Mouse (Mus musculus): ENCODE results near the gene Cep41. TPM values are rescaled to one million over a fixed set of nuclear protein-coding genes. Genes with fewer than 3 reads are reported as not detected.

The Cep41 gene
- total and polyA plus RNA-seq, 2 experiments from 2014 or later: 8.1 to 9.5 TPM

DNA sequence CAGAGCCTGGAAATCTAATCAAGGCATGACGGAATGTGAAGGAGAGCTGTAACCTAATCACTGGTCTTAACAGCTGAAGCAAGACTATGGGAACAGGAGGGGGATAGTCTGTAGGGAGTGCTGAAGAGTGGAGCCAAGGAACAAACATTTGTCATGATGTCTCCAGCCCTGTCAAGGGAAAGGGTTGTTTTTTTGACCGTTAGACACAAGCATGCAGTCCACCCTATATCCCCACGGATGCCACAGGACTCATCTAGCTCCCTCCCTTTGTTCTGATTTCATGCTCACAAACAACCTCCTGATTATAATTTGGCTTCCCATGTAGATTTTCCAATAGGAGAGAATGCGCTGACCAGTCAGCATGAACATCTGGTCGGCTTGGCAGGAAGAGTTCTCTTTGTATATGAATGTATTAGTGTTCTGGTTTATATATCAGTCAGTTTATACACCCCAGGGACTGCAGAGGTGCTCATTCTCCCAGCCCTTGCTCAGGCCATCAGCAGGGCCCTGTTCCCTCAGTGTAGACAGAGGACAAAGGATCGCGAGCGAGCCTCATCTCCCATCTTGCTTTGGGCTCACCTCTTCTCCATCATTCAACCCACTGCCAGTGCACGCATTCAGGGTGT is 10.5 kb upstream of the Cep41 start:
- no peak for DNase-seq (ENCODE audit: low spot score)
- ATAC-seq (ENCODE audit: low FRiP score): no peak
- Histone ChIP-seq H3K9ac (replicated peaks; ENCODE audit: low read length, poor library complexity, severe bottlenecking) (no peak overlapping the region), H3K4me1 (ENCODE audit: insufficient read depth, low read length) (no peaks in the 10 kb centered on the region), H3K36me3 (ENCODE audit: insufficient read depth, low read length) (no peaks in the 10 kb centered on the region), H3K4me3 (ENCODE audit: low read depth, low read length) (no peak overlapping the region), H3K27me3 (ENCODE audit: insufficient read depth, low read length) (no peaks in the 10 kb centered on the region), H3K27ac (ENCODE audit: low read depth, low read length) (no peak overlapping the region), H3K9me3 (ENCODE audit: low read length) (no peaks in the 10 kb centered on the region), H3K4me2 (ENCODE audit: low read depth, low read length, poor library complexity, severe bottlenecking) (no peak overlapping the region)
- TF ChIP-seq CTCF (IDR thresholded peaks at IDR 0.05): no peak
- 88% methylated on average over 9 of the region's 9 CpGs for WGBS

GRCm38 (mm10) chr6:30703476-30703875 is 9.9 kb upstream of the Cep41 start:
- H3K27me3 ChIP-seq (ENCODE audit: insufficient read depth, low read length): no peaks in the 10 kb centered on the region
- no peak for DNase-seq (ENCODE audit: low spot score)
- H3K9ac ChIP-seq (replicated peaks; ENCODE audit: low read length, poor library complexity, severe bottlenecking): no peak overlapping the region
- ATAC-seq (ENCODE audit: low FRiP score): no peak
- H3K36me3 ChIP-seq (ENCODE audit: insufficient read depth, low read length): no peaks in the 10 kb centered on the region
- no peak for TF ChIP-seq CTCF (IDR thresholded peaks at IDR 0.05)
- H3K27ac ChIP-seq (ENCODE audit: low read depth, low read length): no peak overlapping the region
- H3K9me3 ChIP-seq (ENCODE audit: low read length): no peaks in the 10 kb centered on the region
- H3K4me1 ChIP-seq (ENCODE audit: insufficient read depth, low read length): no peaks in the 10 kb centered on the region
- H3K4me3 ChIP-seq (ENCODE audit: low read depth, low read length): no peak overlapping the region
- H3K4me2 ChIP-seq (ENCODE audit: low read depth, low read length, poor library complexity, severe bottlenecking): no peak overlapping the region
- WGBS: 82% methylated on average over 6 of the region's 6 CpGs

DNA sequence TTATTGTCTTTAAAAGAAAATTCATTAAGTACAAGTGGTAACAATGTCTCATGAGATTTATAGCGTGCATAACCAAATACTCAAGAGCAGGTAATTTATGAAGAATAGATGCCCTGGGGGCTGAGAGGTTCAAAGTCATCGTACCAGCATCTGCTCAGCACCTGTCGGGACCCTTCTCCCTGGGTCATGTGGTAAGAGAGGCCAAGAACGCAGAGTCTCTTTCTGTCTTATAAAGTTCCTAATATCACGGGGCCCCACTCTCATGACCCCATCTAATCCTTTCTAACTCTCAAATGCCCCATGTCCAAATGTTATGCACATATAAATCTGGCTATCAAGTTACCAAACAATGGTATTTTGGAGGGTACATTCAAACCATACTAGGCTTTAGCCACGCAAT is 9.3 kb upstream of the Cep41 start:
- Histone ChIP-seq H3K4me1 (ENCODE audit: insufficient read depth, low read length) (no peaks in the 10 kb centered on the region), H3K9ac (replicated peaks; ENCODE audit: low read length, poor library complexity, severe bottlenecking) (no peak overlapping the region), H3K27ac (ENCODE audit: low read depth, low read length) (no peak overlapping the region), H3K4me2 (ENCODE audit: low read depth, low read length, poor library complexity, severe bottlenecking) (no peak overlapping the region), H3K4me3 (ENCODE audit: low read depth, low read length) (no peak overlapping the region), H3K27me3 (ENCODE audit: insufficient read depth, low read length) (no peaks in the 10 kb centered on the region), H3K36me3 (ENCODE audit: insufficient read depth, low read length) (no peaks in the 10 kb centered on the region), H3K9me3 (ENCODE audit: low read length) (no peaks in the 10 kb centered on the region)
- DNase-seq (ENCODE audit: low spot score) (no peak), ATAC-seq (ENCODE audit: low FRiP score) (no peak)
- WGBS: 76% methylated on average over 6 of the region's 6 CpGs
- TF ChIP-seq CTCF (IDR thresholded peaks at IDR 0.05): no peak

GRCm38 (mm10) chr6:30700182-30700581 is 6.6 kb upstream of the Cep41 start:
- no peak for TF ChIP-seq CTCF (IDR thresholded peaks at IDR 0.05)
- no peak for DNase-seq (ENCODE audit: low spot score)

DNA sequence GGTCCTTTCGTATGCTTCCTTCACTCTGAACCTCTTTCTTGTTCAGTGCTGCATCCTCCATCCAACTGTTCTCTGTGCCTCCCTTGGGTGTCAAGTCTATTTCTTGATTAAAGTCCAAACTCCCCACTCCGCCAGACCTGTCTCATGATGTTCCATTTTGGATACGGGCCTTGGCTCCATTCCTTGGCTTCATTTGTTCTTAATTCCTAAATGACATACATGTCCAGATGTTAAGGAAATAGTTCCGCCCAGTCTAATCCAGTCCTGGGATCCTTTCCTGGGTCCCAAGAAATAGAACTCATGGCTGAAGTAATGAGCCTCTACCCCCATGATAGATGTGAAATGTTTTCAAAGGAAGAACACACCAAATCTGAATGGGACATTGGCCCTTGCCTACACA is 4.5 kb upstream of the Cep41 start:
- no peak for ATAC-seq (ENCODE audit: low FRiP score)
- Histone ChIP-seq H3K9me3 (ENCODE audit: low read length) (no peaks in the 10 kb centered on the region), H3K4me2 (ENCODE audit: low read depth, low read length, poor library complexity, severe bottlenecking) (no peak overlapping the region), H3K36me3 (ENCODE audit: insufficient read depth, low read length) (no peaks in the 10 kb centered on the region), H3K27me3 (ENCODE audit: insufficient read depth, low read length) (no peaks in the 10 kb centered on the region), H3K9ac (replicated peaks; ENCODE audit: low read length, poor library complexity, severe bottlenecking) (no peak overlapping the region), H3K4me1 (ENCODE audit: insufficient read depth, low read length) (no peaks in the 10 kb centered on the region), H3K4me3 (ENCODE audit: low read depth, low read length) (no peak overlapping the region), H3K27ac (ENCODE audit: low read depth, low read length) (no peak overlapping the region)
- WGBS: 91% methylated on average over 4 of the region's 4 CpGs
- no peak for DNase-seq (ENCODE audit: low spot score)
- TF ChIP-seq CTCF (IDR thresholded peaks at IDR 0.05): no peak

More at GRCm38 (mm10) chr6:30700182-30700581, 6.6 kb upstream of the Cep41 start:
- no peaks in the 10 kb centered on the region for H3K9me3 ChIP-seq (ENCODE audit: low read length)
- 92% methylated on average over 6 of the region's 6 CpGs for WGBS
- no peaks in the 10 kb centered on the region for H3K27me3 ChIP-seq (ENCODE audit: insufficient read depth, low read length)
- ATAC-seq (ENCODE audit: low FRiP score): no peak
- H3K4me1 ChIP-seq (ENCODE audit: insufficient read depth, low read length): no peaks in the 10 kb centered on the region
- no peaks in the 10 kb centered on the region for H3K36me3 ChIP-seq (ENCODE audit: insufficient read depth, low read length)
- H3K27ac ChIP-seq (ENCODE audit: low read depth, low read length): no peak overlapping the region
- no peak overlapping the region for H3K4me3 ChIP-seq (ENCODE audit: low read depth, low read length)
- no peak overlapping the region for H3K9ac ChIP-seq (replicated peaks; ENCODE audit: low read length, poor library complexity, severe bottlenecking)
- H3K4me2 ChIP-seq (ENCODE audit: low read depth, low read length, poor library complexity, severe bottlenecking): no peak overlapping the region

DNA sequence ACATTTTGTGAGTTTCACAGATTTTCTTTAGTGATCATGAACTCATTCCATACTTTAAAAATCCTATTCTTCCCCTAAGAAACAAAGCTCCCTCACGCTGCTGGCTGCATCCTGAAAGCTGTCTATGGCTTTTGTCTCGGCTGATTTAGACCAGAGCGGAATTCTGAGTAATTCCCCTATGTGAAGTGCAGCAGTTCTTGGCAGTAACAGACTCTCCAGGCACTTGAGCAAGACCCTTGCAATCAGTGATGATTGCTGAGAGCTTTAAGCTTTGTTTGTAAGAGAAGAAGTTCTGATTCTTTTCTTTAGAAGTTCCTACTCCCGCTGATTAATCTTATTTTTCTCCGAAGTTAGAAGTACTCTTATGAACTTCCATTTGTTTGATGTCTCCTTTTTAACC is 3.9 kb upstream of the Cep41 start:
- ATAC-seq (ENCODE audit: low FRiP score): no peak
- H3K9me3 ChIP-seq (ENCODE audit: low read length): no peaks in the 10 kb centered on the region
- no peak overlapping the region for H3K4me3 ChIP-seq (ENCODE audit: low read depth, low read length)
- 26% methylated on average over 5 of the region's 5 CpGs for WGBS
- no peak for DNase-seq (ENCODE audit: low spot score)
- no peak for TF ChIP-seq CTCF (IDR thresholded peaks at IDR 0.05)
- no peaks in the 10 kb centered on the region for H3K4me1 ChIP-seq (ENCODE audit: insufficient read depth, low read length)
- no peak overlapping the region for H3K4me2 ChIP-seq (ENCODE audit: low read depth, low read length, poor library complexity, severe bottlenecking)
- H3K27me3 ChIP-seq (ENCODE audit: insufficient read depth, low read length): no peaks in the 10 kb centered on the region
- H3K27ac ChIP-seq (ENCODE audit: low read depth, low read length): no peak overlapping the region
- no peaks in the 10 kb centered on the region for H3K36me3 ChIP-seq (ENCODE audit: insufficient read depth, low read length)
- H3K9ac ChIP-seq (replicated peaks; ENCODE audit: low read length, poor library complexity, severe bottlenecking): no peak overlapping the region

Measured in midbrain, postnatal 0 days (tissue).